Mouse (Mus musculus) thymus, postnatal 36 days (tissue): ENCODE data around the gene Pax4.

Experiments used
- DNase-seq, 2 experiments: peaks; one replicate each; pipeline ENCODE4 v3.0.0; 2022; ENCODE audit warnings: mixed read lengths in 2 of 2

The Pax4 gene

GRCm38 (mm10) chr6:28431538-28431855 lies 17.7 kb downstream of the Pax4 start:
- DNase-seq: no peak

GRCm38 (mm10) chr6:28430795-28431537 lies 18.2 kb downstream of the Pax4 start:
- no peak for DNase-seq

GRCm38 (mm10) chr6:28429870-28430269 lies 19.3 kb downstream of the Pax4 start:
- DNase-seq: no peak

- no peak for DNase-seq
Measured at GRCm38 (mm10) chr6:28428290-28428689, 20.9 kb downstream of the Pax4 start, which contains the start of gene Gcc1. TSS of gene Gcc1 (minus strand) at chr6:28428390.

- peak; percentile 63 to 76 for DNase-seq
Measured at GRCm38 (mm10) chr6:28427096-28427839, 21.9 kb downstream of the Pax4 start, which contains the start of gene Fscn3. TSS of gene Fscn3 (plus strand) at chr6:28427789.

GRCm38 (mm10) chr6:28425019-28425418 lies 24.1 kb downstream of the Pax4 start:
- DNase-seq: no peak

- peak; percentile 66 to 73 for DNase-seq
Measured at GRCm38 (mm10) chr6:28423767-28424695, 25.1 kb downstream of the Pax4 start.

- peak; percentile 95 to 97 for DNase-seq
Measured at GRCm38 (mm10) chr6:28423313-28423712, 25.8 kb downstream of the Pax4 start, which contains the start of gene Arf5. TSS of gene Arf5 (plus strand) at chr6:28423560.

GRCm38 (mm10) chr6:28422651-28423290 lies 26.4 kb downstream of the Pax4 start:
- no peak for DNase-seq

- peak; percentile 96 to 97 for DNase-seq
Measured at GRCm38 (mm10) chr6:28421469-28422000, 27.6 kb downstream of the Pax4 start.

GRCm38 (mm10) chr6:28420865-28421264 lies 28.3 kb downstream of the Pax4 start:
- DNase-seq: no peak

- DNase-seq: no peak
Measured at GRCm38 (mm10) chr6:28420361-28420760, 28.8 kb downstream of the Pax4 start.

GRCm38 (mm10) chr6:28419673-28420072 lies 29.5 kb downstream of the Pax4 start:
- DNase-seq: no peak

GRCm38 (mm10) chr6:28418449-28418848 lies 30.7 kb downstream of the Pax4 start:
- DNase-seq: no peak

- no peak for DNase-seq
Measured at GRCm38 (mm10) chr6:28416981-28417380, 32.2 kb downstream of the Pax4 start.

- no peak for DNase-seq
Measured at GRCm38 (mm10) chr6:28411236-28411635, 37.9 kb downstream of the Pax4 start.

- DNase-seq: peak in 1 of 2 experiments; percentile 27
Measured at GRCm38 (mm10) chr6:28410053-28410452, 39.1 kb downstream of the Pax4 start.

GRCm38 (mm10) chr6:28399791-28400190 lies 49.4 kb downstream of the Pax4 start:
- no peak for DNase-seq

- DNase-seq: no peak
Measured at GRCm38 (mm10) chr6:28398726-28399125, 50.4 kb downstream of the Pax4 start.

GRCm38 (mm10) chr6:28397681-28398203 lies 51.4 kb downstream of the Pax4 start, which contains the start of gene Zfp800:
TSS of gene Zfp800 (minus strand) at chr6:28398005.
- DNase-seq: peak; percentile 25 to 39

- DNase-seq: no peak
Measured at GRCm38 (mm10) chr6:28396853-28397457, 52.2 kb downstream of the Pax4 start.
